Mouse (Mus musculus) lung, postnatal 25 days (tissue): Measurements from ENCODE around the gene 2410137M14Rik.
A peak's percentile ranks its signal among the peaks of the same experiment; 100 is the strongest.

ENCODE experiments used
- DNase-seq: peaks from one replicate; pipeline ENCODE4 v3.0.0; 2022; ENCODE audit warnings: low spot score

2410137M14Rik gene

DNA sequence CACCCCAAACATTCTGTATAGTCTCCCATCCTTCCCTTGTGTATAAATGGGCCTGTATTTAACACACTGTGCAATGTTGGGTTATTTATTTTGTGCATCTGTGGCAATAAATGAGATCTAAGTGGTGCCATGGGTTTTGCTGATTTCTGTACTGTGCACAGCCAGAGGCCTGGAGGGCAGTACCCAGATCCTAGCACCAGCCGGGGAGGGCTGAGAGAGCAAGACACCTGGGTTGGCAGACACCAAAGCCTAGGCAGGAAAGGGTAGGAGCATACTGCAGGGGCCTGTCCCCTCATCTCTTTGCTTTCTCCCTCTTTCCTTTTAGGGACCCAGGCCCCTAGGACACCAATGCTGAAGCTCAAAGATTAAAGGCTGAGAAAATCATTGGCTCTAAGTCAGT lies 32.8 kb downstream of the 2410137M14Rik start:
- DNase-seq, result no peak

DNA sequence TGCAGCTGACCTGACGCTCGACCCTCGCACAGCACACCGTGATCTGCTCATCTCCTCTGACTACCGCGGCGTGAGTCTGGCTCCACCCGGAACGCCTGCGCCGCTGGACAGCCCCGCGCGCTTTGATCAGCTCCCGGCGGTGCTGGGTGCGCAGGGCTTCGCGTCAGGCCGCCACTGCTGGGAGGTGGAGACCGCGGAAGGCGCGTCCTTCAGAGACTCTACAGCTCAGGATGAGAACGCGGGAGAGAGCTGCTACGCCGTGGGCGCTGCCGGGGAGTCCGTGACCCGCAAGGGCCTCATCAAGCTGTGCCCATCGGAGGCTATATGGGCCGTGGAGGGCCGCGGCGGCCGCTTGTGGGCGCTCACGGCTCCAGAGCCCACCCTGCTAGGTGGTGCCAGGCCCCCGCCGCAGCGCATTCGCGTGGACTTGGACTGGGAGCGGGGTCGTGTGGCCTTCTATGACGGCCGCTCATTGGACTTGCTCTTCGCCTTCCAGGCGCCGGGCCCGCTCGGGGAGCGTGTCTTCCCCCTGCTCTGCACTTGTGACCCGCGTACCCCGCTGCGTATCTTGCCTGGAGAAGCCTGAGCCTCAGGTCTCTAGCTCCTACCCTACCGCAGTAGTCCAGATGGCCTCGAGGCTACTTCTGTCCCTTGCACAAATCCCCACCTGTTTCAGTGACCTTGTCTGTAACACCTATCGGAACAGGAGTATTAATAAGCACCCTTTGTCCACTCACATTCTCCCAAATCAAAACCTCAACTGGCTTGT lies 33.8 kb downstream of the 2410137M14Rik start:
- no peak for DNase-seq

DNA sequence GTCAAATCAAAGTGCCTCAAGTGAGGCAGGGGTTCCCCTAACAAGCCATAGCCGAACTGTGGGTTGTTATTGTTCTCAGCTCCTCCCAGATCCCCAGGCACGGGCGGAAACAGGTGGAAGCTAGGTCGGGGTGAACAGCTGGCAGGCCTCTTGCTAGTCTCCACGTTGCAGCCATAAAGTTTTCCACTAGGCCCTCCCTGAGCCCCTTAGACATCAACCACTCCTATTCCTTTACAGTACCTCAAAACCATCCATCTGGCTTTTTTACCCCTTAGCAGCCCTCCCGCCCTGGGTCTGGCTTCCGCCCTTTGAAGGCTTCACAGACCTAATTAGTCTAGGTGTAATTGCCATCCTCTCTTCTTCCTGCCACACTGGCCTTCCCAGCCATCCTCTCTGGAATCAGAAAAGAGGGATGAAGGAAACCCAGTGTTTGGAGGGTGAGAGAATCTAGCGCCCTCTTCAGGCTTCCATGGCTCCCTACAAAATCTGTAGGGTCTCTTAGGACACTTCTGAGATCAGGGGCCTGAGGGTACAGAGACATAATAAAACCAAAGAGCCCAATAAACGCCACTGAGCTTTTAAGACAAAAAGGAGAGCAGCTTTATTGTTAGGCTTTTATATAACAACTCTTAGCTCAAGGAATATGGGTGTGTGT lies 36.8 kb downstream of the 2410137M14Rik start:
- no peak for DNase-seq

DNA sequence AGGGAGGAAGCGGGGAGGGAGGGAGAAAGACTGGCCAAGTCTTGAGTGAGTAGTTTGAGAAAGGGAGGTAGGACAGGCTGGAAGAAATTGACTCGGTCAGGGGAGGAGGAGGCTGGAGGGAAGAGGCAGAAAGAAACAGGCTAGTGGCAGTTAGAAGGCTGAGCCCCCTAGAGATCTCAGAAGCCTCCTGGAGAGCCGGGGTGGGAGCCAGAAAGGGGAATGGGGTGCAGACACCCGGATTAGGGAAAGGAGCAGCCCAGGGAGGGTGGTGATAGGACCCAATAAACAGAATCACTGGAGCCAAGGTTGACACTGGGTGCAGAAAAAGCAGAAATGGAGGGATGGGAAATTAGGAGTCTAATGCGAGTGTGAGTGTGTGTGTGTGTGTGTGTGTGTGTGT lies 37.3 kb downstream of the 2410137M14Rik start:
- no peak for DNase-seq

DNA sequence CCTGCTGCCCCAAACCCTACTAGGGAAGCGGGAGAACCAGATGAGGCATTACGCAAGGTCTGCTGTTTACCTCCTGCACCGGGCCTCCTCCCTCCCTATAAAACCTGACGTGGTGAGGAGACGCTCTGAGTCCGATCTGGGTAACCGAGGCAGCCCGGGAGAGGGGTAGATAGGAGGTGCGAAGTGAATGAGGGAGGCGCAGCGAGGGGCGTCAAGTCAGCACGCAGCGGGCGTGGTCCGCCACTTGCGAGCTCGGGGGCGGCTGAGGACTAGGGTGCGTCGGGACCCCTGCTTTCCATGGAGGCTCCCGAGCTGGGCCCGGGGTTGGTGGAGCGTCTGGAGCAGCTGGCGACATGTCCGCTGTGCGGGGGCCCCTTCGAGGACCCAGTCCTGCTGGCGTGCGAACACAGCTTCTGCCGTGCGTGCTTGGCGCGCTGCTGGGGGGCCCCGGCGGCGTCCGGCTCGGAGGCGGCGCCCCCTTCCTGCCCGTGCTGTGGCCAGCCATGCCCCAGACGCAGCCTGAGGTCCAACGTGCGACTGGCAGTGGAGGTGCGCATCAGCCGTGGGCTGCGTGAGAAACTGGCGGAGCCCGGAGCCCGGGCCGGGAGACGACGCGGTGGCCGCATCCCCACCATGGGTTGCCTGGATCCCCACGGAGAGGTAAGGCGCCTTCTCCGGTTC lies 38.1 kb downstream of the 2410137M14Rik start, which contains the start of gene Rnf39:
Gene Rnf39, plus strand, starts transcription at position 128 of the 681 bp plus-strand sequence.
- peak; percentile 72 for DNase-seq

DNA sequence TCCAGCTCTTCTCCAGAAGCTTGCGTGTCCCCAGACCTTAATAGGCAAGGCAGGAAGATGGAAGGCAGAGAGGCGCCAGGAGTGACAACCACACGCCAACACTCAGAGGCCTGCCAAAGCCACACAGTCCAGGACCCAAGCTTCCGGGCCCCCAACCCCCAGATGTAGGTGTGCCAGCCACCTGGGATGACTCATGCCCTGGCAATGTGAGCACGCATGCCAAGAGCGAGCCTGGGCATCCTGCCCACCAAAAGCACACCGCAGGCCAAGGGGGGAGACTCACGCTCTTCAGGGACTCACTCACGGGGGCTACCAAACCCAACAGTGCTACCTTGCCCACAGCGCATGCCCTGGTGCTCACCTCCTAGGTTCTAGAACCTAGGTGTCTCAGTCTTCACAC lies 38.6 kb downstream of the 2410137M14Rik start:
- peak; percentile 82 for DNase-seq

DNA sequence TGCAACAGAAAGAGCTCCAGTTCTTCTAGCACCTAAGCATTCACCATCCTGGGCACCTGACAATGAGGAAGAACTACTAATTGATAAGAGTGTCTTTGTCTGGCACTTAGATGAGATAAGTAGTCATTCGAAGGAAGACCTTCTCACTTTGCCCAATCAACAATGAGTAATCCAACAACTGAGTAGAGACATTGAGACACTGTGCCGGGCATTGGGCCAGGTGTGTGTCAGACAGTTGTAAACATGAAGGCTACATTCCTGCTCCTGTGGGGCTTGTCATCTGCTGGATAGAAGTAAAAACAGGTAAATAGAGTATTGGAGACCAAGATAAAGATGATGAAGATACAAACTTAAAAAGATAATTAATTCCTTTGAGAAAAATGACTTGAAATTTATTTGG lies 43.0 kb downstream of the 2410137M14Rik start:
- DNase-seq, result no peak

DNA sequence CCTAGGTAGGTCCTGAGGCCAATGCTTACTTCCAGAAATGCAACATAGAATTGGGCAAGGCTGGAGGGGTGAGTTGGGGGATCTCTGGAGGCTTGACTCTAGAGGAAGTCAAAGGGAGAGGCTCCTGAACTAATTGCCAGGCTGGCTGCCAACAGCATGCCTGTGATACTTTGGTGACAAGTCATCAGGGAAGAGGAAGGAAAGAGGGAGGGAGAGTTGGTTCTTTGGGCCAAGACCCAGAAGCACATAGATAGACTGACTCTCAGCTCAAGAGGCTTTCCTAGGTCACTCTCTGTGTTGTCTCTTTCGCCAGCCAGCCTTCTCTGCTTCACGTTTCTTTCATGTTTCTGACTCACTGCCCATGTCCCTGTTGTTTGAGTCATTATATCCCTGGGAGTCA lies 49.2 kb downstream of the 2410137M14Rik start:
- peak; percentile 21 for DNase-seq

DNA sequence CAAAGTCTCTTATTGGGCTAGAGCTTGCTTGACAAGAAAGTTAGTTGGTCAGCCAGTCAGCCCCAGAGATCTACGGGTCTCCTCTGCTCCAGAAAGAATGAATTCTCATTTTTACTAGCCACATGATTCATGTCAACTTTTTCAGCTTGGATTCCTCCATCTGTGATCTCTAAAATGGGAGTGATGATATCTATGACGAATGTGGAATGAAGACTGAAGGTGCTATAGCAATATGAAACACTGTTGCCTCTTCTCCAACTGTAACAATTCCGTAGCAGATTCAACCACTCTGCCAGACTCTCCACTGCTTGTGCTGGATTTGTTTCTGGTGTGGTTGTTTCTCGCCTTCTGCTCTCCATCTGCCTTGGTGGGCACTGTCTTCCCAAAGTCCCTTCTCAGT lies 49.9 kb downstream of the 2410137M14Rik start:
- no peak for DNase-seq

DNA sequence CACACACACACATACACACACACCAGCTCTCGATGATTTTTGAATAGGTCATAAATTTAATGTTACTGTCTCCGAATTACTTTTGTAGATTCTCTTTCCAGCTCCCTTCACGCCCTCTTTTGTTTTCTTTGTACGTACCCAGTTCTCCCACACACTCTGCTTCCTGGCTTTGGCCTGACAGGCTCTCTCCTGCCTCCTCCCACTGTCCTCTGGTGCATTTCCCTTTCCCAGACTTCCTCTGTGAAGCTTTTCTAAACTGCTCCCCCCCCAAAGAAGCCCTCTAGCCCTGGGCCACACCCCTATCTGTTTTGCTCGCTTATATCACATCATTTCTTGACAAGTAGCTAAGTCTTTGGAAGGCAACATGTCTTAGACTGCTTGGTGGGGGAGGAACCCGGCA lies 50.8 kb downstream of the 2410137M14Rik start:
- DNase-seq, result no peak

DNA sequence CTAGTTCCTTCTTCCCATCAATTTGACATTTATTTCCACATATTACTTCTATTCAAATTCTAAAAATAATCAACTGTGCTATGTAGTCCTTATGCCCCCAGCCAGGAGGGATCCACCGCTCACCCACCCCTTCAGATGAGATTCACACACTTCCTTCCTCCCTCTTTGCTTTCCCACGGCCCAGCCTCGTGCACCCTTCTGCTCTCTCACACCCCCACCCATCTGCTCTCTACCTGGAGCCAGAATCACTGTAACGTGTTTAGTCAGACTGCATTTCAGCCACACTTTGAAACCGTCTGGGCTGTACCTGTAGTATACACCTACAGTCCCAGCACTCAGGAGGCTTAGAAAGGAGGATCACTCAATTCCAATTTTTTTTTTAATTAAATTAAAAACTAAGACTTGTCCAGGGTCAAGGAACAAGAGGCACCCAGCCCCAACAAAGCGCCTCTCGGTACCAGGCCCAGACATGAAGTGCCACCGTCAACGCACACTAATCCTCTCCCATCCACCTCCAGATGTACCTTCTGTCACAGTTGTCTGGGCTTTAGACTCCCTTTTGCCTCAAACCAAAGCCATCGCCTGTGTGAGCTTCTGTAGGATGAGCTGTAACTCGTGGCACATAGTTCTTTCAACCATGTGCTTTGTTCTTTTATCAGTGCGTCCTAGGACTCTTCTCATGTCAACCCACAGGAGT lies 51.7 kb downstream of the 2410137M14Rik start:
- DNase-seq, result no peak
